Mouse (Mus musculus) bone marrow, adult 2 months (tissue): ENCODE measurements around the gene 4930578C19Rik.

Source experiments
- CTCF ChIP-seq: fragments of 200-500 bp; IDR thresholded peaks from 2 replicates; pipeline ENCODE4 v1.5.1; 2011; ENCODE audit warnings: low read length, control low read depth; ENCODE audit not compliant: control insufficient read depth, insufficient read depth
- POLR2A ChIP-seq: fragments of 200-500 bp; IDR thresholded peaks from 2 replicates; pipeline ENCODE4 v1.6.1; 2011; ENCODE audit warnings: low read depth, mild to moderate bottlenecking, control low read depth, low read length, borderline replicate concordance; ENCODE audit not compliant: control insufficient read depth

DNA sequence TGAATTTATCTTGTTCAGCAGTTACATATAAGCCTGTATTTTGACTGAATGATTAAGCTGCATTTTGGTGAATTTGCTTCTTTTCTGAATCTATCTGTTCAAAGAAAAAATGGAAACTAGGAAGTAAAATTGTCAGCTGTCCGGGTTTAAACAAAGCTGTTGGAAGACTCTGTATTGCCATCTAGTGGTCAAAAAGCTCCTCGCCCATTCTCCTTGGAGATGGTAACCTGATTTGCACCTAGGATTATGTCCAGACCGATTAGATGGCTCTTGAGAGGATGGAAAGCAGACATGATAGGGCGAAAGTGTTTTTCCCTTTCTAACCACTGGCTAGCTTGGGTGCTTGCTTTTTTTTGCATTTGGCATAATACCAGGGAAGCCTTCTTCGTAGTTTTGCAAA, 19.1 kb downstream of the 4930578C19Rik start:
- no peak for TF ChIP-seq CTCF
- TF ChIP-seq POLR2A: no peak
